Mouse (Mus musculus) forebrain, embryonic 14.5 days (tissue): ENCODE measurements around the gene Pdia5. TPM values are rescaled to one million over a fixed set of nuclear protein-coding genes. Genes with fewer than 3 reads are reported as not detected.

Experiments used
- ATAC-seq: fragments of 200-750 bp; cut with Nextera tagmentation; 2 replicates; pipeline ENCODE4 v1.8.0; 2017; ENCODE audit warnings: mild to moderate bottlenecking, moderate library complexity
- DNase-seq: peaks from one replicate; pipeline ENCODE4 v3.0.0-alpha.2; 2015; ENCODE audit warnings: low spot score
- H3K27ac ChIP-seq: fragments of 300-500 bp; sonication (generic); 2 replicates; pipeline ENCODE4 v1.5.1; 2014; ENCODE audit warnings: low read depth, mild to moderate bottlenecking, control low read depth, low read length, moderate library complexity
- H3K27me3 ChIP-seq: fragments of 300-500 bp; sonication (generic); replicated peaks from 2 replicates; pipeline ENCODE4 v1.6.1; 2014; ENCODE audit warnings: low read length, control low read depth, mixed read lengths; ENCODE audit not compliant: control insufficient read depth, insufficient read depth
- H3K36me3 ChIP-seq: fragments of 300-500 bp; sonication (generic); 2 replicates; pipeline ENCODE4 v1.6.1; 2014; ENCODE audit warnings: low read length, control low read depth; ENCODE audit not compliant: control insufficient read depth, insufficient read depth
- H3K4me1 ChIP-seq: fragments of 300-500 bp; sonication (generic); 2 replicates; pipeline ENCODE4 v1.6.1; 2014; ENCODE audit warnings: antibody characterized with exemption, low read length, control low read depth; ENCODE audit not compliant: control insufficient read depth, insufficient read depth
- H3K4me2 ChIP-seq: fragments of 300-500 bp; sonication (generic); 2 replicates; pipeline ENCODE4 v1.6.1; 2014; ENCODE audit warnings: mild to moderate bottlenecking, control low read depth, low read length
- H3K4me3 ChIP-seq: fragments of 300-500 bp; sonication (generic); 2 replicates; pipeline ENCODE4 v1.5.1; 2014; ENCODE audit warnings: low read depth, low read length, control low read depth
- H3K9ac ChIP-seq: fragments of 300-500 bp; sonication (generic); 2 replicates; pipeline ENCODE4 v1.6.1; 2014; ENCODE audit warnings: mild to moderate bottlenecking, low read length, control low read depth, moderate library complexity
- H3K9me3 ChIP-seq: fragments of 300-500 bp; sonication (generic); replicated peaks from 2 replicates; pipeline ENCODE4 v1.6.1; 2016; ENCODE audit warnings: low read length, control low read depth, mixed read lengths; ENCODE audit not compliant: control insufficient read depth
- WGBS: fragments of 180-500 bp; shearing (Covaris S2); extraction: QIAGEN DNeasy Blood & Tissue Kit; methylation state at CpG from one replicate; pipeline ENCODE4 v1.1.7; 2014; 5-methylcytosine and 5-hydroxymethylcytosine counted together
- microRNA-seq: library from miRNA; unstranded; fragments of <30 nt; microRNA quantifications from one replicate; pipeline ENCODE4, GENCODE M21; 2016
- polyA plus RNA-seq: library from polyadenylated mRNA; unstranded; fragments of >200 nt; fragmentation: Nextera tagmentation; extraction: Ambion mirVana; gene quantifications from 2 replicates; pipeline ENCODE4 v1.2.1, GENCODE M21; 2014

The Pdia5 gene
- polyA plus RNA-seq, 1 experiment from 2014 or later: 7.2 TPM

DNA sequence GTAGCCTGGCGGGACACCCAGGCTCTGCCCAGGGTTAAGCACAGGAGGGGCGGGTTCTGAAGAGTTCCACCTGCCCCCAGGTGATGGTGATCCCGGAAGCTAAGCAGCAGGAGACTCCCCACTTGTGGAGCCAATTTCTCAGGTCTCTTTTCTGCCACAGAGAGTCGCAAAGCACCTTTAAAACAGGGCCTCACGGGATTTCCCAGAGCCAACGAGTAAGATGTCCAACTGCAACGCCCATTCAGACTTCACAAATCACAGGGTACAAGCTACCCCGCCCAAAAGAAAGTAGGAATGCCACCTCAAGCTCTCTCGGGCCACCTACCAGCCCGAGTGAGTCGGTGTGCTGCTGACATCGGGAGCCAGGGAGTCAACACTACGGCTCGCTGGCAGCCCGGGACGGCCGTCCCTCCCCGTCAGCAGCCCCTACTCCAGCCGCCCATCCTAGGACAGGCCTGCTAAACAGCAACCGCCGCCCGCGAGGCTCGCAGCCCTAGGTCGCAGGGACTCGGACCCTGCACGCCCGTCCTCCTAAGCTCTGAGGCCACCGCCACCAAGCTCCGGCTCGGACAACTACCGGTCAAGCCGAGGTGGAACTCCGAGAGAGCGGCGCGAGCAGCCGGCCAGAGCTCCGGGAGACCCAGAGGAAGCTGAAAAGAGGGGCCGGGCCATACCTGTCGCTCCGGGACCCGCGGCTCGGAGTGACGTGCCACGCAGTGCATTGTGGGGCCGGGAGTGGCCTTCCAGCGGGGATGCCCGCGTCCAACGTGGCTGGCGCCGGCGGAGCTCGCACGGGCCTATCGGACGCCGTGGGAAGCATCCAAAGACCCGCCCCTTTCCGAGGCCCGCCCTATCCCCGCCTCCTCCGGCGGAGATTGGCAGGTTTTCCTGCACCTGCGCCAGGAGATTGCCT lies 127.3 kb downstream of the Pdia5 start, which contains the start of gene Sec22a:
Gene Sec22a, minus strand, starts transcription at position 769 of the 913 bp plus-strand sequence.
- Histone ChIP-seq H3K4me1 (peaks cover 7% of the 10 kb centered on the region; the same call in 1 of the 2 replicates), H3K36me3 (0 out of 2 replicates have a peak, but pooled peaks cover 10% of the 10 kb centered on the region), H3K4me3 (peak within 1 kb of the TSS; percentile 85), H3K27ac (peak within 1 kb of the TSS; percentile 79), H3K27me3 (no peaks in the 10 kb centered on the region), H3K9me3 (no peaks in the 10 kb centered on the region), H3K9ac (peak within 1 kb of the TSS; percentile 91), H3K4me2 (peak within 1 kb of the TSS; percentile 94)
- peak; percentile 98 for DNase-seq
- ATAC-seq: peak; percentile 100
- WGBS: under 1% methylated on average over 67 of the region's 67 CpGs

DNA sequence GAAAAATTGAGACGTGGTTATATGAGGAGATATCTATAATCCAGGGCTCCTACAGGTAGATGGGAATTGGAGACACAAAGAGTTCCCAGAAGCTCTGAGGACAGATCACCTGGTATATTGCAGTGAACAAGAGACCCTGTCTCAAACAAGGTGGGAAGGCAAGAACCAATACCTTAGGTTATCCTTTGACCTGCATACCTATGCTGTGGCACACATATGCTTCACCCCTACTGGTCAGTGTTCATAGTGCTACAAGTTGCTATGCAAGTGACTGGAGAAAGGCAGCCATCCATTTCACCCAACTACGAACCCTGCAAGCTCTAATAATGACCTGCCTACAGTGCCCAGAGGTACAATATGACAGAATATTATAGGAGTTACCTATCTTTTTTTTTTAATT lies 128.5 kb downstream of the Pdia5 start:
- Histone ChIP-seq H3K9ac (no peak overlapping the region), H3K4me2 (no peak overlapping the region), H3K4me3 (no peak overlapping the region), H3K9me3 (no peaks in the 10 kb centered on the region), H3K36me3 (0 out of 2 replicates have a peak, but pooled peaks cover 10% of the 10 kb centered on the region), H3K27ac (no peak overlapping the region), H3K27me3 (no peaks in the 10 kb centered on the region), H3K4me1 (peaks cover 7% of the 10 kb centered on the region; the same call in 1 of the 2 replicates)
- no peak for DNase-seq
- WGBS: 88% methylated on average over 2 of the region's 2 CpGs
- ATAC-seq: no peak

DNA sequence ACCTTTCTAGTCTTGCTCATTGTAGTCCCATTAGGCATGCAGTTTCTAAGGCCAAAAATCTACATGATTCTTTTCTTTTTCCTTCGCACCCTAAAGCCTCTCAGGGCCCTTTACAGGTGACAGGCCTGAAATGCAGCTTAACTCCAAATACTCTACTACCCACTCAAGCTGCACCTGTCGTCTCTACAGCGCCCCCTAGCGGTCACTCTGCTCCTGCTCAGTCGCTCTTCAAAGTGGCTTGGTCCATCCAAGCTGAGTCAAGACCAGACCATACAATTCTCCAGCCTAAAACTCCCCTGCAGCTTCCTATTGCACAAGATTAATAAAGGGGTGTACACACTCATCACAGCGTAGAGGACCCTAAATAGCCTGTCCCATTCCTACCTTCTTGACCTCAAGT lies 130.1 kb downstream of the Pdia5 start:
- ATAC-seq (no peak), DNase-seq (peak; percentile 53)
- no peaks in the 10 kb centered on the region for H3K9me3 ChIP-seq
- no peaks in the 10 kb centered on the region for H3K27me3 ChIP-seq
- 0 out of 2 replicates have a peak, but pooled peaks cover 10% of the 10 kb centered on the region for H3K36me3 ChIP-seq
- H3K4me1 ChIP-seq: peaks cover 7% of the 10 kb centered on the region; the same call in 1 of the 2 replicates
- no peak overlapping the region for H3K27ac ChIP-seq
- no peak overlapping the region for H3K4me3 ChIP-seq
- H3K9ac ChIP-seq: no peak overlapping the region
- H3K4me2 ChIP-seq: no peak overlapping the region
- 31% methylated on average over 6 of the region's 6 CpGs for whole genome bisulfite sequencing

DNA sequence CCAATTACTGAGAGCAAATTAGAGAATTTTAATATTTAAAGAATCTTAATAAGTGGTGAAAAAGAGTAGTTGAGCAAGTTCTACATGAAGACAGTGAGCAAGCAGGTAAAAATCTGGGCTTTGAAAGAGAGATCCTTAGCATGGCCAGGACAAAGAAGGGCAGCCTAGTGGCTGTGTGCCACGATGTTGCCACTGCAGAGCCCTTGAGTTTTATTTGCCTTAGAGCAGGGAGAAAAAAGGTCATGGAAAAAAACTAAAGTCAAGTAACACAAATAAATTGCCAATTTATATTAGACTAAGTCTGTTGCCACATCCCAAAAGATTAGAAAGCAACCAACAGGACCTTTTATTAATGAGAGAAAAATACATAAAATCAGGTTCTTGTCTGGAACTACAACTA lies 133.2 kb downstream of the Pdia5 start:
- Histone ChIP-seq H3K27me3 (no peaks in the 10 kb centered on the region), H3K4me3 (no peak overlapping the region), H3K4me2 (no peak overlapping the region), H3K4me1 (no peaks in the 10 kb centered on the region), H3K36me3 (0 out of 2 replicates have a peak, but pooled peaks cover 13% of the 10 kb centered on the region), H3K9ac (no peak overlapping the region), H3K27ac (no peak overlapping the region), H3K9me3 (no peaks in the 10 kb centered on the region)
- DNase-seq (no peak), ATAC-seq (no peak)
- WGBS: 94% methylated on average over 1 of the region's 1 CpGs

Small RNA genes within 50 kb of the gene (microRNA-seq; reads per million reads assigned to microRNA genes)
- not detected for gene Gm25548

Other genes starting within 250 kb of the Pdia5 start
- 47.7 and 49.4 TPM in 2 replicates for gene Sec22a, start 127.0 kb downstream of the Pdia5 start, polyA plus RNA-seq
- 10.5 and 13.7 TPM in 2 replicates for gene Sema5b, start 50.3 kb upstream of the Pdia5 start, polyA plus RNA-seq